Mouse (Mus musculus): Measurements from ENCODE around the gene Glt8d2.
A peak's percentile ranks its signal among the peaks of the same experiment; 100 is the strongest.
"Not testable (repeated sequence)": the region's sequence is repeated elsewhere in the genome, so short reads cannot be mapped to it uniquely, and the experiment has no call there.

Glt8d2 gene

DNA sequence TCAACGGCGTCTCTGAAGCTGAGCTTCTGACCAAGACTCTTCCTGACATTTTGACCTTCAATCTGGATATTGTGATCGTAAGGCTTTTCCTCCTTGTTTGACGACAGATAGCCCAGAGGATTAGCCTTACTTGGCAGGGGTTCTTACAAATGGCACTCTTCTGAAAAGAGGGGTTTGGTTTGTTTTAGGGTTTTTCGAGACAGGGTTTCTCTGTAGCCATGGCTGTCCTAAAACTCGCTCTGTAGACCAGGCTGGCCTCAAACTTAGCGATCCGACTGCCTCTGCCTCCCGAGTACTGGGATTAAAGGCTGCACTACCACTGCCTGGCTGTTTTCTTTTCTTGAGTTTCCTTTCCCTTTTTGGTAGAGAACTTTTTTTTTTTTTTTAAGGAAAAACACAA, 49.0 kb downstream of the Glt8d2 start:
- no peak for DNase-seq

DNA sequence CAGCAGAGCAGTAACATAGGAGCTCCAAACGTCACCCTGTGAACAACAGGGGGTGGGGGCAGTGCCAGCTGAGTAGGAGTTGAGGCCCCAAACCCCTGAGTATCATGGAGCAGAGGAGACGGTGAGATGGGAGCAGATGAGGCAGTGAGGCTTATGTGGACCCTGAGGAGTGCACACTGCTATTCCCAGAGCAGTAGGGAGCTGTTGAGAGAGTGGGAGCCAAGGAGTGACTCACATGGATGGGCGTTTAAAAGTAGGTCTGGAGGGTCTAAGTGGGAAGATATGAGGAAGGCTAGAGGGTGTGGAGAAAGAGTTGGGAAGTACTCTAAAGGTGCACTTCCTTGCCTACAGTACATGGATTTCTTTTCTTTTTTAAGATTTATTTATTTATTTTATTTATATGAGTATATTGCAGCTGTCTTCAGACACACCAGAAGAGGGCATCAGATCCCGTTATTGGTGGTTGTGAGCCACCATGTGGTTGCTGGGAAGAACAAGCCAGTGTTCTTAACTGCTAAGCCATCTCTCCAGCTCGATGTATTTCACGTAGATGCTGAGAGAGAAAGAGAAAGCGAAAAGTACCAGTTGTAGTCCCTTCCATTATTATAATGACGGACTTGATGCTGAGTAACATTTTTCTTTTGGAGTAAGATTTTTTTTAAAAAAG, 51.3 kb downstream of the Glt8d2 start:
- DNase-seq = peak; percentile 22 to 32

DNA sequence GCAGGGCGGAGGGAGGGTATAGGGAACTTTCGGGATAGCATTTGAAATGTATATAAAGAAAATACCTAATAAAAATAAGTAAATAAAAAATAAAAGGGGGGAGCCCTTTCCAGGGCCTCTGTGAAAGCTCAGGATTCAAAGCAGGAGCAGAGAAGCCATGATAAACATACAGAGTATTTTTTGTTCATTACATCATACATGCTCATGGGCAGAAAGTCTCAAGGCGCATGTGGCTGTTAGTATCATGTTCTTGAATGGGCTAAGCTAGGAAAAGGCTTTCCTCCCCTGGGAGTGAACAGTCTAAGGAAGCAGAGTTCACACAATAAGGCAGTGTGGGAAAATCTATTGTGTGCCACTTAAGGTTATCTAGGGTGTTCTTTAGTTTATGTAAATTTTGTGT, 54.1 kb downstream of the Glt8d2 start:
- DNase-seq = no peak

DNA sequence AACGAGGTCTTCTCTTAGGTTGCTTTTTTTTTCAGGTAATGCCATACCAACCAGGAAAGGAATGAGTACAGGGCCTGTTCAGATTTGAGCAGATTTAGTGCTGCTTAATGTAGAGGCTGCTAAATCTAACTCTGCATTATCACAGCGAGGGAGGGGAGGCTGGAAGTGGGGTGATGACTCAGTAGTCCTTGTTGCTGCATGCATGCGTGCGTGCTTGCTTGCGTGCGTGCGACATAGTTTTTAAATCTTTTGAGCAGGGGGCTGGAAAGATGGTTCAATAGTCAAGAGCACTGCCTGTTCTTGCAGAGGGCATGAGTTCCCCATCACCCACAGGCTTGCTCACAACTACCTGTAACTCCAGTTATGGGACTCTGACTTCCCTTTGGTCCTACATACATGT, 56.1 kb downstream of the Glt8d2 start:
- no peak for DNase-seq

DNA sequence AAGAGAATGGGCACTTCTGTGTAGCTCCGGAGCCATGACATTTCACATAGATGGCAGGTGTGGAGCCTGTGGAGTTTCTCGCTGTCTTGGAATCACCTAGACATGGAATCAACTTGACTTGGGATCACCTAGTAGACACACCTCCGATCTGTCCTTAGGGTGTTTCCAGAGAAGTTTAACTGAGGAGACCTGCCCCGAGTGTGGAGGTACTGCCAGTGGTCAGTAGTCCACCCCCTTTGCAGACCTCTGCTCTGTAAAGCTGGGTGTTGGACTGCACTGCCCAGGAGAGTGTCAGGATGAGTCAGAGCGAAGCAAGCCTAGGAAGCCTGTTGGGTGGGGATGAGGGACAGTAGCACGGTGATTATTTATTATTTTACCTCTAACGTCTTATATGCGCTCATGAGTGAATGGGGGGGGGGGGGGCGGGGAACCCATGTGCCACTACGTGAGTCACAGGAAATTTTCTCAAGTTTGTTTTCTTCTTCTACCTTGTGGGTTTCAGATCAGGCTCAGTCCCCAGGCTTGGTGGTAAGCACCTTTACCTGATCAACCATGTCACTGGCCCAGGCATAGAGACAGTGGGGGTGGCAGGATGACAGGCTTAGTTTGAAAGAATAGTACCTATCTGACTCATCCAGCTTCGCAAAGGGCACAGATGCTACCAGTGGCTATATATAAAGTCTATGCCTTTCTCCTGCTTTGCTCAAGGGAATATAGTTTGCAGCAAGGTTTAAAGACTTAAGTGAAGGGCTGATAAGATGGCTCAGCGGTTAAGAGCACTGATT, 57.8 kb downstream of the Glt8d2 start:
- no peak for DNase-seq

DNA sequence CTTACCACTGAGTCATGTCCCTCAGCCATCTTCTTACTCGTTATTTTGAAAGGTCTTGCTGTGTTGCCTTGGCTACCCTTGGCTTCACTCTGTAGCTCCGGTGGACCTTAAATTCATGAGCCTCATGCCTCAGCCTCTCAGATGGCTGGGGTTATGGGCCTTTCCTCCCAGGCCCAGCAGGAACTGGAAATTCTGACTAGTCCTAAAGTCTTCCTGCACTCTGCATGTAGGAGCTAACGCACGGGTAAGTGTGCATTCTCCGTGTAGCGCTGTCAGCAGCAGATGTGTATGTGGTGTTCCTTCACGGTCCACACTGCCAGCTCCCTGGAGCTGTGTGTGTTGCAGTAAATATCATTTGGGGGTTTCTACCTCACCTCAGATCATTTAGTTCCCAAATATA, 59.3 kb downstream of the Glt8d2 start:
- no peak for DNase-seq

DNA sequence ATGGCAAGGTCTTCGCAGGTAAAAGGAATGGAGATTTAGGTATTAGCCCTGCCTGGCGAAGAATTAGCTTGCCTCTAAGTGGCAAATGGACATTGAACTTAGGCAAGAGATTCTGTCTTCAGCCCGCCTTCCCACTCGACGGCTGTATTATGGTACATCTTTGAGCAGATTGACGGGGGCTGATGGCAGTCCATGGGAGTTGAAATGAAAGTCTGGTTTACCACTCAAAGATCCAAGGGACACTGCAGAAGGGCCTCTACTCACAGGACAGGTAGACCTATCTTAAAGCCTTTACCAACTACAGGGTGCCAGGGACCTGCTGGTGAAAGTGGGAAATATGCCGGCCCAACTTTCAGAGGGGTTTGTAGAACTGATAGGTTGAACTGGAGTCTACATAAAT, 60.0 kb downstream of the Glt8d2 start:
- no peak for DNase-seq

DNA sequence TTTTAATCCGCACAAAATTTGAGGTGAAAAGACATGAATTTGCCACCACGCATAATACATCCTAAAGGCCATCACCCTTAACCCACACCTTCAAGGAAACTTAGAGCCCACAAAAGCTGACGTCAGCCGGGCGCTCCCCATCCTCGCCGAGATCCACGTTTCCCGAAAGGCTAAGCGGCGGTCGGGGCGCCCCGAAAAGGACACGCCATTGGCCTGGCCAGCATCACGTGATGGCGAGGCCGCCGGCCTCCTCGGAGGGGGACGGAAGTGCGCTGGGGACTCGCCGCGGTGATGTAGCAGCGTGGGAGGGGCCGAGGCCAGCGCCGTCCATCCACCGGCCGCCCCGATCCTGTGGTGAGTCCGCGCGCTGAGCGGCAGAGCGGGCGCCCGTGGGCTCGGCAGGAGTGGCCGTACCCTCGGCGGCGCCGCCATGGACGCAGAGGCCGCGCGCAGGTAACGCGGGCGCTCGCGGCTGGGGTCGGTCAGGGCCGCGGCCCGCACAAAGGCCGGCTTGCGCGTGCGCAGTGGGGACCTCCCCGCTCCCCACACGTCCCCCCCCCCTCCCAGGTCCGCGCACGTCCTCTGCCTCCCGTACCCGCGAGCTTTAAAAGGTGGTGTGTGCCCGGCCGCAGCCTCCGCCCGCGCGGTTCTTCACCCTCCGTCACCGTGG, 60.7 kb downstream of the Glt8d2 start, which contains the start of gene Tdg:
Gene Tdg, plus strand, starts transcription at position 243 of the 670 bp plus-strand sequence.
- DNase-seq = peak; percentile 92 to 96

DNA sequence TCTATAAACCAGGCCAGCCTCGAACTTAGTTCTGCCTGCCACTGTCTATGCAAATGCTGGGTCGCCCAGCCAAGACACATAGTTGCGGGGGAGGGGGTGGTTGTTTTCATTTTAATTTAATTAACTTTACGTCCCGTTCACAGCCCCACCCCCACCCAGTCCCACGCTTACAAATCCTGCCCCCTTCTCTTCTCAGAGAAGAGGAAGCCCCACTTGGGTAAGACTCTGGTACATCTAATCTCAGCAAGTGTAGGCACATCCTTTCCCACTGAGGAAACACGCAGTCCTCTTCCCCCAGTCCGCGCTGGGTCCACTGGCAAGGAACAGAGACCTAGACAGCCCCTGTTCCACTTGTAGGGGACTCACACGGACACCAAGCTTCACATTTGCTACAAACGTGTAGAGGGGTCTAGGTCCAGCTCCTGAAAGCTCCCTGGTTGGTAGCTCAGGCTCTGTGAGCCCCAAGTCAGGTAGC, 61.3 kb downstream of the Glt8d2 start:
- no peak for DNase-seq

DNA sequence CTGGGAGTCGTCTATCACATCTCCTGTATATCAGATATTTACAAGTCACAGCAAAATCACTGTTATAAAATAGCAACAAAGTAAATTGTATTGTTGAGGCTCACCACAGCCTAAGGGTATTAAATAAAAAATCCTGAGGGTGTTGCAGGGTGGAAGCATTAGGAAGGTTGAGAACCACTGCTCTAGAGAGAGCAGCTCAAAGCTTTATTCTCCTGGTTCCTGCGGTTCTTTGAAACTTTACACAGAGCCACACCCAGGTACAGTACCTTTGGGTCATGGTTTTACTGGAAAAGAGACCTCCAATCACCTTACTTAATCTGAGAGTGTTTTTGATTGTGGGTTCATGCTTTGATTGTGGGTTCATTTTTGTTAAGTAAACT, 66.9 kb downstream of the Glt8d2 start:
- not testable (repeated sequence) for DNase-seq

DNA sequence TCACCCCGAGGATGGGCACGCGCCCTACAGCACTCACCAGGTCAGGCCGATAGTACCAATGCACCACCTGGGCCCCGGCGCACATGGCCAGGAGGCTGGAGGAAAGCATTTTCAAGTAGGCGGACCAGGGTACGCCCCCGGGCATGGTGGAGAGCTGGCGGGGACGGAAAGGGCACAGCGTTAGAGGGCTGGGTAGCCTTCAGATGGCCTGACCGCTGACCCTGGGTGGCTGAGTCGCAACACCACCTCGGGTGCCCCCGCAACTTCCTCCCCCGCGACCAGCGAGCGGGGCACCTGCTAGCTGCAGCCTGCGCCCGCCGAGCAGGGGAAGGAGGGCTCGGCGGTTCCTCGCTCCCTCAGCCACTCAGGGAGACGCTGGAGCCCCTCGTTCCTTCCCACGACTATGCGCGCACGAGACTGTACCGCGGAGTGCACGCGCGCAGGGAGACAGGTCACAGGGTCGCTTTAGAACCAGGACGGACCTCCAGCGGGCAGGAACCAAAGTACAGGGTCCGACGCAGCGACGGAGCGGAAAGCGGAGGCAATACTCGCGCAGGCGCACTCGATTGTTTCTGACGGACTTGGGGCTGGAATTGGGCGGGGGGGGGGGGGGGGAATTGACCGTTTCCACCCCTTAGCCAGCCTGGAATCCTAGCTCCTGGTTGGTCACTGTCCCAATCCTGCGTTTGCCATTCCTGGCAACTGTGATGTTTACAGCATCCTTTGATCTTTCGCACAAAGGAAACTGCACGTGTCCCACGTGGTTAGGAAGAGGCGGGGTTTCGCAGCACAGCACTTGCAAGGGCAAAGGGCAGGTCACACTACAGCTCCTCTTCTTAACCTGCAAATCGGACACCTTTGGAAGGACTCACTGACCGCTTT, 67.5 kb downstream of the Glt8d2 start, which contains the start of gene 1190007I07Rik:
Gene 1190007I07Rik, minus strand, starts transcription at position 558 of the 882 bp plus-strand sequence.
- DNase-seq = peak; percentile 93 to 95

DNA sequence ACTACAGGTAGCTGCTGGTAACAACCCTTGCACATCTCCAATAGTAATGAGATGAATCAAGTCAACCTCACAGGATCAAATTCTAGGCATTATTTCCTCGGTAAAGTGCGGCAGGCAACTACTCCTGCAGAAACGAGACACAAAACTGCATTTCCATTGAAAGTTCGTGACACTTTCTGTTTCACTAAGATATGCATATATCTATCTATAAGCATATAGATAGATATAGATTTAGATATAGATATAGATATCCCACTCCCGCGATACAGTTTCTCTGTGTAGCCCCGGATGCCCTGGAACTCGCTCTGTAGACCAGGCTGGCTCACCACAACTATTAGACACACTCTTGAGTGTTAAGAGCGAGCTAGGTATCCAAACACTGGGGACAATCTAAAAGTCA, 68.2 kb downstream of the Glt8d2 start:
- DNase-seq = no peak

All from cerebellum, postnatal 25 days (tissue).